Mouse (Mus musculus) midbrain, embryonic 13.5 days (tissue): ENCODE results near the gene Gm9918. TPM values are rescaled to one million over a fixed set of nuclear protein-coding genes. Genes with fewer than 3 reads are reported as not detected.

ENCODE experiments used
- polyA plus RNA-seq: library from polyadenylated mRNA; unstranded; fragments of >200 nt; fragmentation: Nextera tagmentation; extraction: Ambion mirVana; gene quantifications from 2 replicates; pipeline ENCODE4 v1.2.1, GENCODE M21; 2015

Gm9918 gene
- polyA plus RNA-seq, 1 experiment from 2014 or later, result 0.07 TPM

Other genes with a start within 250 kb of the Gm9918 start
- gene Krt18, start 242.4 kb upstream of the Gm9918 start, polyA plus RNA-seq, result 1.2 and 2.5 TPM in 2 replicates
- 89.9 and 91.2 TPM in 2 replicates for gene Eif4b, start 196.8 kb upstream of the Gm9918 start, polyA plus RNA-seq
- gene Tns2, start 170.2 kb upstream of the Gm9918 start, polyA plus RNA-seq, result 6.1 and 6.9 TPM in 2 replicates
- gene Spryd3, start 134.3 kb upstream of the Gm9918 start, polyA plus RNA-seq, result 38.0 and 38.5 TPM in 2 replicates
- 0.72 and 0.81 TPM in 2 replicates for gene Igfbp6, start 126.2 kb upstream of the Gm9918 start, polyA plus RNA-seq
- not detected in 2 replicates for gene Soat2, start 120.0 kb upstream of the Gm9918 start, polyA plus RNA-seq
- gene Zfp740, start 67.3 kb upstream of the Gm9918 start, polyA plus RNA-seq, result 81.1 and 83.0 TPM in 2 replicates
- gene Csad, start 65.8 kb upstream of the Gm9918 start, polyA plus RNA-seq, result 37.9 and 40.2 TPM in 2 replicates
- gene Itgb7, start 38.6 kb upstream of the Gm9918 start, polyA plus RNA-seq, result 0.71 and 0.82 TPM in 2 replicates
- gene Rarg, start 13.0 kb upstream of the Gm9918 start, polyA plus RNA-seq, result 2.7 and 3.4 TPM in 2 replicates
- gene Mfsd5, start 8.9 kb downstream of the Gm9918 start, polyA plus RNA-seq, result 50.8 and 53.4 TPM in 2 replicates
- 11.0 and 13.3 TPM in 2 replicates for gene Espl1, start 25.7 kb downstream of the Gm9918 start, polyA plus RNA-seq
- gene Pfdn5, start 55.6 kb downstream of the Gm9918 start, polyA plus RNA-seq, result 472 and 474 TPM in 2 replicates
- gene Myg1, start 61.1 kb downstream of the Gm9918 start, polyA plus RNA-seq, result 93.8 and 105 TPM in 2 replicates
- 41.4 and 44.1 TPM in 2 replicates for gene Aaas, start 80.2 kb downstream of the Gm9918 start, polyA plus RNA-seq
- 0.14 and 0.28 TPM in 2 replicates for gene Sp7, start 96.6 kb downstream of the Gm9918 start, polyA plus RNA-seq
- gene Sp1, start 135.6 kb downstream of the Gm9918 start, polyA plus RNA-seq, result 5.6 TPM in 2 replicates
- 0.30 and 0.74 TPM in 2 replicates for gene Amhr2, start 174.8 kb downstream of the Gm9918 start, polyA plus RNA-seq
- 113 and 119 TPM in 2 replicates for gene Prr13, start 188.5 kb downstream of the Gm9918 start, polyA plus RNA-seq
- gene Pcbp2, start 200.0 kb downstream of the Gm9918 start, polyA plus RNA-seq, result 164 and 166 TPM in 2 replicates
- 4.5 and 16.7 TPM in 2 replicates for gene Gm10337, start 233.2 kb downstream of the Gm9918 start, polyA plus RNA-seq
- 47.9 and 53.9 TPM in 2 replicates for gene Map3k12, start 246.5 kb downstream of the Gm9918 start, polyA plus RNA-seq
- 98.2 and 101 TPM in 2 replicates for gene Tarbp2, start 247.6 kb downstream of the Gm9918 start, polyA plus RNA-seq